Mouse (Mus musculus): ENCODE data around the gene Cd40lg. TPM values are rescaled to one million over a fixed set of nuclear protein-coding genes. Genes with fewer than 3 reads are reported as not detected.

The Cd40lg gene
- not detected for polyA plus RNA-seq (2014; fragmentation: Illumina TruSeq; extraction: RNeasy Lipid Tissue Mini Kit (QIAGEN cat#74804); ENCODE audit: low read depth, low replicate concordance)

GRCm38 (mm10) chrX:57211876-57212275 is at the start of gene Cd40lg:
Gene Cd40lg (plus strand): TSS chrX:57212143.

Other genes starting within 250 kb of the Cd40lg start
- not detected for gene Brs3, start 169.1 kb upstream of the Cd40lg start, polyA plus RNA-seq (2014; fragmentation: Illumina TruSeq; extraction: RNeasy Lipid Tissue Mini Kit (QIAGEN cat#74804); ENCODE audit: low read depth, low replicate concordance)
- gene Htatsf1, start 158.6 kb upstream of the Cd40lg start, polyA plus RNA-seq (2014; fragmentation: Illumina TruSeq; extraction: RNeasy Lipid Tissue Mini Kit (QIAGEN cat#74804); ENCODE audit: low read depth, low replicate concordance), result 132 TPM
- not detected for gene Vgll1, start 124.0 kb upstream of the Cd40lg start, polyA plus RNA-seq (2014; fragmentation: Illumina TruSeq; extraction: RNeasy Lipid Tissue Mini Kit (QIAGEN cat#74804); ENCODE audit: low read depth, low replicate concordance)
- 101 TPM for gene Arhgef6, start 126.6 kb downstream of the Cd40lg start, polyA plus RNA-seq (2014; fragmentation: Illumina TruSeq; extraction: RNeasy Lipid Tissue Mini Kit (QIAGEN cat#74804); ENCODE audit: low read depth, low replicate concordance)
- 36.6 TPM for gene Rbmx, start 180.9 kb downstream of the Cd40lg start, polyA plus RNA-seq (2014; fragmentation: Illumina TruSeq; extraction: RNeasy Lipid Tissue Mini Kit (QIAGEN cat#74804); ENCODE audit: low read depth, low replicate concordance)
- gene Gm364, start 197.0 kb downstream of the Cd40lg start, polyA plus RNA-seq (2014; fragmentation: Illumina TruSeq; extraction: RNeasy Lipid Tissue Mini Kit (QIAGEN cat#74804); ENCODE audit: low read depth, low replicate concordance), result not detected

Data from adrenal gland, adult 10 weeks (tissue).